Mouse (Mus musculus): ENCODE data around the gene Fam57a. TPM values are rescaled to one million over a fixed set of nuclear protein-coding genes. Genes with fewer than 3 reads are reported as not detected.

Gene Fam57a
- polyA plus RNA-seq, 1 experiment from 2014 or later: 30.1 TPM

DNA sequence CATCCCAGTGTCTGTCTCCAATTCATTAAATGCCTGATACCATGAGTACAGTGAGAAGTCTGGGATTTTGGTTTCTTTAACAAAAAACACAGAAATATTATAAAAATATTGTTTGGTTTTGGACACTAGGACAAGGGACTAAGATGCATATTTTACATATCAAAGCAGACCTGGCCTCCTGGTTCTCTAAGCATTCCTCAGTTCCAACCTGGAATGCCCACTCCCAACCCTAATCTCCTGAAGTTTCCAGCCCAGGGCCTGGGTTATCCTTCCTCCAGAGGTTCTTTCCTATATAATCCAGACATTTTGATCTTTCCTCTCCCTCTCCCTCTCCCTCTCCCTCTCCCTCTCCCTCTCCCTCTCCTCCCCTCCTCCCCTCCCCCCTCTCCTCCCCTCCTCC, 45.6 kb downstream of the Fam57a start:
- ATAC-seq (ENCODE audit: low FRiP score) (no peak), DNase-seq (ENCODE audit: low spot score) (no peak)
- Histone ChIP-seq H3K9me3 (ENCODE audit: control insufficient read depth, low read length) (no peaks in the 10 kb centered on the region), H3K4me3 (replicated peaks; ENCODE audit: low read length) (no peak overlapping the region), H3K27ac (no peak overlapping the region), H3K4me2 (replicated peaks) (no peak overlapping the region), H3K36me3 (replicated peaks; ENCODE audit: control insufficient read depth, insufficient read depth) (peaks cover 81% of the 10 kb centered on the region), H3K27me3 (ENCODE audit: control insufficient read depth, insufficient read depth, low read length) (no peaks in the 10 kb centered on the region), H3K9ac (no peak overlapping the region), H3K4me1 (replicated peaks; ENCODE audit: control insufficient read depth, insufficient read depth, low read length) (no peaks in the 10 kb centered on the region)

GRCm38 (mm10) chr11:76236136-76236535, 56.7 kb downstream of the Fam57a start:
- no peak overlapping the region for H3K9ac ChIP-seq
- DNase-seq (ENCODE audit: low spot score): no peak
- no peak for ATAC-seq (ENCODE audit: low FRiP score)
- H3K4me1 ChIP-seq (replicated peaks; ENCODE audit: control insufficient read depth, insufficient read depth, low read length): no peaks in the 10 kb centered on the region
- H3K9me3 ChIP-seq (ENCODE audit: control insufficient read depth, low read length): no peaks in the 10 kb centered on the region
- no peaks in the 10 kb centered on the region for H3K27me3 ChIP-seq (ENCODE audit: control insufficient read depth, insufficient read depth, low read length)
- H3K27ac ChIP-seq: no peak overlapping the region
- H3K36me3 ChIP-seq (replicated peaks; ENCODE audit: control insufficient read depth, insufficient read depth): peaks cover 82% of the 10 kb centered on the region
- H3K4me2 ChIP-seq (replicated peaks): no peak overlapping the region
- H3K4me3 ChIP-seq (replicated peaks; ENCODE audit: low read length): no peak overlapping the region
- WGBS: 95% methylated on average over 3 of the region's 3 CpGs

GRCm38 (mm10) chr11:76239750-76240149, 60.3 kb downstream of the Fam57a start:
- DNase-seq (ENCODE audit: low spot score): no peak
- Histone ChIP-seq H3K9ac (no peak overlapping the region), H3K27ac (no peak overlapping the region), H3K36me3 (replicated peaks; ENCODE audit: control insufficient read depth, insufficient read depth) (peaks cover 49% of the 10 kb centered on the region), H3K9me3 (ENCODE audit: control insufficient read depth, low read length) (no peaks in the 10 kb centered on the region), H3K27me3 (ENCODE audit: control insufficient read depth, insufficient read depth, low read length) (no peaks in the 10 kb centered on the region), H3K4me3 (replicated peaks; ENCODE audit: low read length) (no peak overlapping the region), H3K4me1 (replicated peaks; ENCODE audit: control insufficient read depth, insufficient read depth, low read length) (peaks cover 18% of the 10 kb centered on the region), H3K4me2 (replicated peaks) (no peak overlapping the region)
- 98% methylated on average over 2 of the region's 2 CpGs for WGBS
- no peak for ATAC-seq (ENCODE audit: low FRiP score)

GRCm38 (mm10) chr11:76242901-76243810, 63.7 kb downstream of the Fam57a start, which contains the start of the genes Mrm3 and Glod4:
Gene Mrm3 (plus strand): TSS chr11:76243715.
Gene Glod4 (minus strand): TSS chr11:76243725.
- under 1% methylated on average over 61 of the region's 61 CpGs for WGBS
- H3K4me3 ChIP-seq (replicated peaks; ENCODE audit: low read length): peak within 1 kb of the TSS; percentile 92
- no peaks in the 10 kb centered on the region for H3K27me3 ChIP-seq (ENCODE audit: control insufficient read depth, insufficient read depth, low read length)
- DNase-seq (ENCODE audit: low spot score): peak; percentile 97
- peak within 1 kb of the TSS; percentile 87 for H3K27ac ChIP-seq
- peaks cover 18% of the 10 kb centered on the region for H3K4me1 ChIP-seq (replicated peaks; ENCODE audit: control insufficient read depth, insufficient read depth, low read length)
- H3K4me2 ChIP-seq (replicated peaks): peak within 1 kb of the TSS; percentile 81
- no peaks in the 10 kb centered on the region for H3K9me3 ChIP-seq (ENCODE audit: control insufficient read depth, low read length)
- peaks cover 25% of the 10 kb centered on the region for H3K36me3 ChIP-seq (replicated peaks; ENCODE audit: control insufficient read depth, insufficient read depth)
- ATAC-seq (ENCODE audit: low FRiP score): peak; percentile 85
- peak within 1 kb of the TSS; percentile 92 for H3K9ac ChIP-seq

DNA sequence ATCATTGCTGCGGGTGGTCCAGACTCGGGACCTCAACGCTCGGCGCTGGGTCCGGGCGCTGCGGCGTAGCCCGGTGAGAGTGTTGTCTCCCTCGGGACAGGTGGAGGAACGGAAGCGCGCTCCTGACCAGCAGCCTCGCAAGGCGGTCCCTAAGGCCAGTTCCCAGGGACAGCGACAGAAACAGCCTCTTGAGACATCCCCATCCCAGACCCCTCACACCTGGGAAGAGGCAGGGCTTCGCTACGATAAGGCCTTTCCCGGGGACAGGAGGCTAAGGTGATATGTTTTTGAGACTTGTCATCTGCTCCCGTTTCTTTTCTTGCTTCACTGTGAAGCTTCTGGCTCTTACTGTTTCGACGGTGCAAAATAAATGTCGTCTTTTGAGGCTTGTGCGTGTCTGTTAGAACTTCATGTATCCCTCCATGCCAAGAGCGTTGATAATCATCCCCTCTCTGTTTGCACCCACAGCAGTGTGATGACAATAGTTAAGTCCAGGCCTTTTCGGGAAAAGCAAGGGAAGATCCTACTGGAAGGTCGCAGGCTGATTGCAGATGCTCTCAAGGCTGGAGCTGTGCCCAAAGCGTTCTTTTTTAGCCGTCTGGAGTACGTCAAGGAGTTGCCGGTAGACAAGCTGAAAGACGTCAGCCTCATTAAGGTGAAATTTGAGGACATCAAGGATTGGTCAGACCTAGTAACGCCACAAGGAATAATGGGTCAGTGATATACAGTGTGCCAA, 64.5 kb downstream of the Fam57a start:
- Histone ChIP-seq H3K36me3 (replicated peaks; ENCODE audit: control insufficient read depth, insufficient read depth) (peaks cover 23% of the 10 kb centered on the region), H3K9me3 (ENCODE audit: control insufficient read depth, low read length) (no peaks in the 10 kb centered on the region), H3K27ac (peak overlapping the region; percentile 87; the same call in 1 of the 2 replicates), H3K4me1 (replicated peaks; ENCODE audit: control insufficient read depth, insufficient read depth, low read length) (peaks cover 18% of the 10 kb centered on the region), H3K9ac (peak overlapping the region; percentile 92), H3K27me3 (ENCODE audit: control insufficient read depth, insufficient read depth, low read length) (no peaks in the 10 kb centered on the region), H3K4me2 (replicated peaks) (peak overlapping the region; percentile 81), H3K4me3 (replicated peaks; ENCODE audit: low read length) (peak overlapping the region; percentile 92)
- ATAC-seq (ENCODE audit: low FRiP score) (0 out of 2 replicates have a peak, but pooled peaks have one; percentile 32), DNase-seq (ENCODE audit: low spot score) (no peak)
- WGBS: 4% methylated on average over 34 of the region's 34 CpGs

DNA sequence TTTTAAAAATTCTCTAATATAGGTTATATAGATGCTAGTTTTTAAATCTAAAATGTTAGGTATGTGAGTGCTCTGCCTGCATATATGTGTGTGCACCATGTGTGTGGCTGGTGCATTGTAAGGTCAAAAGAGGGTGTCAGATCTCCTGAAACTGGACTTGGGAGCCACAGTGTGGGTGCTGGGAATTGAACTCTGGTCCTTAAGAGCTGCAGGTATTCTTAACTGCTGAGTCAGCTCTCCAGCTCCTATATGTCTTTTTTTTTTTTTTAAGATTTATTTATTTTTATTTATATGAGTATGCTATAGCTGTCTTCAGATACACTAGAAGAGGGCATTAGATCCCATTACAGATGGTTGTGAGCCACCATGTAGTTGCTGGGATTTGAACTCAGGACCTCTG, 67.0 kb downstream of the Fam57a start:
- ATAC-seq (ENCODE audit: low FRiP score): no peak
- peaks cover 18% of the 10 kb centered on the region for H3K4me1 ChIP-seq (replicated peaks; ENCODE audit: control insufficient read depth, insufficient read depth, low read length)

GRCm38 (mm10) chr11:76247239-76247638, 67.8 kb downstream of the Fam57a start:
- WGBS: 48% methylated on average over 2 of the region's 2 CpGs
- H3K4me2 ChIP-seq (replicated peaks): no peak overlapping the region
- DNase-seq (ENCODE audit: low spot score) (no peak), ATAC-seq (ENCODE audit: low FRiP score) (no peak)
- peaks cover 14% of the 10 kb centered on the region for H3K4me1 ChIP-seq (replicated peaks; ENCODE audit: control insufficient read depth, insufficient read depth, low read length)
- H3K4me3 ChIP-seq (replicated peaks; ENCODE audit: low read length): no peak overlapping the region
- H3K9me3 ChIP-seq (ENCODE audit: control insufficient read depth, low read length): no peaks in the 10 kb centered on the region
- no peak overlapping the region for H3K9ac ChIP-seq
- no peaks in the 10 kb centered on the region for H3K27me3 ChIP-seq (ENCODE audit: control insufficient read depth, insufficient read depth, low read length)
- no peak overlapping the region for H3K27ac ChIP-seq
- H3K36me3 ChIP-seq (replicated peaks; ENCODE audit: control insufficient read depth, insufficient read depth): peaks cover 33% of the 10 kb centered on the region

More for the DNA sequence above, 67.0 kb downstream of the Fam57a start:
- Histone ChIP-seq H3K4me3 (replicated peaks; ENCODE audit: low read length) (no peak overlapping the region), H3K36me3 (replicated peaks; ENCODE audit: control insufficient read depth, insufficient read depth) (peaks cover 29% of the 10 kb centered on the region), H3K27ac (no peak overlapping the region), H3K9ac (no peak overlapping the region), H3K27me3 (ENCODE audit: control insufficient read depth, insufficient read depth, low read length) (no peaks in the 10 kb centered on the region), H3K9me3 (ENCODE audit: control insufficient read depth, low read length) (no peaks in the 10 kb centered on the region), H3K4me2 (replicated peaks) (no peak overlapping the region)
- DNase-seq (ENCODE audit: low spot score): no peak

- H3K4me1 ChIP-seq (replicated peaks; ENCODE audit: control insufficient read depth, insufficient read depth, low read length): no peaks in the 10 kb centered on the region
- H3K27ac ChIP-seq: no peak overlapping the region
- DNase-seq (ENCODE audit: low spot score) (no peak), ATAC-seq (ENCODE audit: low FRiP score) (no peak)
- no peaks in the 10 kb centered on the region for H3K9me3 ChIP-seq (ENCODE audit: control insufficient read depth, low read length)
- 63% methylated on average over 3 of the region's 3 CpGs for WGBS
- peaks cover 33% of the 10 kb centered on the region for H3K36me3 ChIP-seq (replicated peaks; ENCODE audit: control insufficient read depth, insufficient read depth)
- H3K4me3 ChIP-seq (replicated peaks; ENCODE audit: low read length): no peak overlapping the region
- H3K4me2 ChIP-seq (replicated peaks): no peak overlapping the region
- no peak overlapping the region for H3K9ac ChIP-seq
- no peaks in the 10 kb centered on the region for H3K27me3 ChIP-seq (ENCODE audit: control insufficient read depth, insufficient read depth, low read length)
These were observed 72.6 kb downstream of the Fam57a start for GRCm38 (mm10) chr11:76252036-76252435.

DNA sequence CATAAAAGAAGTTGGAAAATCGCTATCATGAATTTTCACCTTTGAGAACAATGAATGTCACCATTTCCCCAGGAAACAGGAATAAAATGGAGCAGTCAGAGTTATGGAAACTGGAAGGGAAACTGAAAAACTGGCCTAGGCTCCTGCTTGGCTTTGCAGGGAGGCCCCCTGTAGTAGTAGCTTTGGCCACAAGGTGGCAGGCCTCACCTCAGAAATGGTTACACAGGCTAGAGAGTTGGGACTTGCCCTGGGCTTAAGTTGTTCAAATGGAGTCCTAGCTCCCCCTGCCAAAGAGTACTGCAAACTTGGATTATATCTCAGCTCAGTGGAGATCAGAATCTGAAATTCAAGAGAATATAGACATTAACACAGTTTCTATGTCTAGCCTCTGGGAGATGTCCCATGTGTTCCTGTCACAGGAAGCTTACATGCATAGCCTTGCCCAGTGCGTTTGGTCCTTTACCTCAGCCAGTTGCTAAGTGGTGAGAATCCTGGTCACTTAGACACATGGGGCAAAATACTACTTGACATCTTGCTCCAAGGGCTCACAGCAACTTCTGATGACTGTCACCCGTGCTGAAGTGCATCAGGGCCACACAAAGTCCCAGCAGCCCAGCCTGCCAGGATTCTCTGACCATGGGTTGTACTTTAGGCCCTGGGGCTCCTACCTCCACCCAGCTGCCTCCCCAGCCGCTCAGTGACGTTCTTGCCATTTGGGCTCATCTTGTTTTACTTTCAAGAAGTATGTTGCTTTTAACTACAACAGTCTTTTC, 73.9 kb downstream of the Fam57a start:
- 49% methylated on average over 5 of the region's 5 CpGs for WGBS
- ATAC-seq (ENCODE audit: low FRiP score) (peak; percentile 76), DNase-seq (ENCODE audit: low spot score) (peak; percentile 92)
- no peak overlapping the region for H3K9ac ChIP-seq
- peaks cover 37% of the 10 kb centered on the region for H3K36me3 ChIP-seq (replicated peaks; ENCODE audit: control insufficient read depth, insufficient read depth)
- H3K4me1 ChIP-seq (replicated peaks; ENCODE audit: control insufficient read depth, insufficient read depth, low read length): no peaks in the 10 kb centered on the region
- no peak overlapping the region for H3K4me3 ChIP-seq (replicated peaks; ENCODE audit: low read length)
- no peak overlapping the region for H3K4me2 ChIP-seq (replicated peaks)
- H3K27ac ChIP-seq: no peak overlapping the region
- no peaks in the 10 kb centered on the region for H3K27me3 ChIP-seq (ENCODE audit: control insufficient read depth, insufficient read depth, low read length)
- H3K9me3 ChIP-seq (ENCODE audit: control insufficient read depth, low read length): no peaks in the 10 kb centered on the region
